Mouse (Mus musculus): Measurements from ENCODE around the gene Gatb. TPM values are rescaled to one million over a fixed set of nuclear protein-coding genes. Genes with fewer than 3 reads are reported as not detected.

The Gatb gene
- polyA plus RNA-seq, 1 experiment from 2014 or later: 23.2 TPM

DNA sequence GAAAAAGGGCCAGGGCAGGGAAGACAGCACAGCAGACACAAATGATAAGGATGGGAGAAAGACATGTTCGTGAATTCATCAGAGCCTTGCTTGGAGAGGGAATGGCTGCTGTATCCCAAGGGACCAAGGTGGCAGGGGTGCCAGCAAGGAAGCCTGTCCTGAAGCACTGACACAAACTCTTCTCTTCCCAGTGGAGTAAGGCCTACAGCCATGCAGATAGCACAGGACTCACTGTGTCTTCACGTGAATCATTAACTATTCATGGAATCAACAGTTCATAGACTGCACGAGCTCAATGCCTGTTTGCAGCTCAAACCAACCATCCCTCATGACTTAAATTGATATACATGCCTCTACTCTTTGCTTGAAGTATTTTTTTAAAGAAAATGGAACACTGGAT lies 104.0 kb downstream of the Gatb start:
- no peak for ATAC-seq
- no peak overlapping the region for H3K4me2 ChIP-seq (ENCODE audit: low read length)
- no peaks in the 10 kb centered on the region for H3K4me1 ChIP-seq (ENCODE audit: control insufficient read depth, insufficient read depth, low read length)
- H3K9ac ChIP-seq (ENCODE audit: low read depth, low read length): no peak overlapping the region
- H3K27me3 ChIP-seq (ENCODE audit: control insufficient read depth, insufficient read depth, low read depth, low read length): no peaks in the 10 kb centered on the region
- no peak overlapping the region for H3K4me3 ChIP-seq (ENCODE audit: low read depth, low read length)
- no peaks in the 10 kb centered on the region for H3K9me3 ChIP-seq (replicated peaks; ENCODE audit: control insufficient read depth, low read length, poor library complexity, severe bottlenecking)
- H3K36me3 ChIP-seq (ENCODE audit: control insufficient read depth, insufficient read depth, low read length): no peaks in the 10 kb centered on the region
- 71% methylated on average over 3 of the region's 3 CpGs for WGBS
- no peak overlapping the region for H3K27ac ChIP-seq (ENCODE audit: low read length)

DNA sequence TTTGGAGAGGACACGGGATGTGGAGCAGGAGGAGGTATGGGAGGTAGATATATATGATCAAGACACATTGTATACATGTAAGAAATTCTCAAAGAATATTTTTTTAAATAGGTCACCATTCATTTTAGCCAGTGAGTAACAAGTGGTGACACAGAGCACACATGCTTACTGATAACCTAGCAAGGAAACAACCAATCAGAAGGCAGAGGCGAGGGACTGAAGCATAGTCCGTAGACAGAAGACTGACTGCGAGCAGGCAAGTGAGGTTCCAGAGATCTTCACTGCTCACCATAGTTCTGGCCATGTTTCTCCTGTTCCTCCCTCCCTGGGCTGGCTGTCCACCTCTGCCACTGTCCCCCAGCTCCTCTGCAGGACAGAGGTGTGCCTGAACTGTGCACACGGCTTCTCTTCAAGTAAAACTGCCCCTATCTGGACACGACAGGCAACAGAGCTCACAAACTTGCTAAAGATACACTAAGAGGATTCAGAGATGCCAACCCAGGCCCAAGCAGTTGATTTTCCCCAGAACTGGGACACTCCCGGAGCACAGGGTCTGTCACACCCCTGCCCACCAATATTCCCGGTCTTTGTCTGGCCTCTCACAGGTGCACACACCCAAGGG lies 105.5 kb downstream of the Gatb start:
- H3K36me3 ChIP-seq (ENCODE audit: control insufficient read depth, insufficient read depth, low read length): no peaks in the 10 kb centered on the region
- WGBS: 84% methylated on average over 8 of the region's 8 CpGs
- no peak for ATAC-seq

DNA sequence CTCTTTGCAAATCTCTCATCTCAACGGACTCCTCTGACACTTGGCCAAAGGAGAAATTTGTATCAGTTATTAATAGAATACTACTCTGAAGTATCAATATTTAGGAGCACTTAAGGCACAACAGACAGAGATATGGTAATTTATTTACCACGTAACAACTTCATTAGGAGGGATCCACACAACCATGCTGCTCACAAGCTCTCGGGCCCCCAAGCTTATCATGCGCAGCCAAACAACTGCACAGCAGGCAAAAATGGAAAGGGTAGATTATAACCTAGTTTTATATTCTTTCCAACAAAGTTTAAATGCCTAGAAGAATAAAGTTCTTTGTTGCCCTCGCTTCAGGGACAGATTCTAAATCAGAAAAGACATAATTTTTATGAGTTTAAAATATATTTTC lies 106.0 kb downstream of the Gatb start:
- no peak for ATAC-seq
- Histone ChIP-seq H3K4me3 (ENCODE audit: low read depth, low read length) (no peak overlapping the region), H3K4me1 (ENCODE audit: control insufficient read depth, insufficient read depth, low read length) (no peaks in the 10 kb centered on the region), H3K9ac (ENCODE audit: low read depth, low read length) (no peak overlapping the region), H3K27me3 (ENCODE audit: control insufficient read depth, insufficient read depth, low read depth, low read length) (no peaks in the 10 kb centered on the region), H3K27ac (ENCODE audit: low read length) (no peak overlapping the region), H3K36me3 (ENCODE audit: control insufficient read depth, insufficient read depth, low read length) (no peaks in the 10 kb centered on the region), H3K9me3 (replicated peaks; ENCODE audit: control insufficient read depth, low read length, poor library complexity, severe bottlenecking) (no peaks in the 10 kb centered on the region), H3K4me2 (ENCODE audit: low read length) (no peak overlapping the region)
- 84% methylated on average over 5 of the region's 5 CpGs for WGBS

More for the DNA sequence above, 105.5 kb downstream of the Gatb start:
- no peaks in the 10 kb centered on the region for H3K9me3 ChIP-seq (replicated peaks; ENCODE audit: control insufficient read depth, low read length, poor library complexity, severe bottlenecking)
- H3K4me3 ChIP-seq (ENCODE audit: low read depth, low read length): no peak overlapping the region
- no peak overlapping the region for H3K27ac ChIP-seq (ENCODE audit: low read length)
- H3K4me2 ChIP-seq (ENCODE audit: low read length): no peak overlapping the region
- no peaks in the 10 kb centered on the region for H3K4me1 ChIP-seq (ENCODE audit: control insufficient read depth, insufficient read depth, low read length)
- no peaks in the 10 kb centered on the region for H3K27me3 ChIP-seq (ENCODE audit: control insufficient read depth, insufficient read depth, low read depth, low read length)
- H3K9ac ChIP-seq (ENCODE audit: low read depth, low read length): no peak overlapping the region

DNA sequence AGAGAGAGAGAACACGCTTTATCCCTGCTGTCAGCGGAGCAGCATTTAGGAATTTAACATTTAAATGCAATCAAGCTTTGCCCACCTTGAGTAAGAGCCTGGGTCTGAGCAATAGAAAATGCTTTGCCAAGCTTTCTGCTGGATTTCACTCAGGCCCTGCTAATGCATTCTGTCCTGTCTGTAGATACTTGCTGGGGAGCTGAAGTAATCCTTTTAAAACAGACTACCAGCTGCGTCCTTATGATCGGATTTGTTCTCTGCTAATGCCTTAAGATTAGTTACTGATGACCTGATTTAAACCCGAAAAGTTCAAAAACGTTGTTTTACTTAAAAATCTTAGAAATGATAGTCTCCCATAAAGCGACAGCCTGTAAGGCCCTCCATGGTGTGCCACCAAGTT lies 107.2 kb downstream of the Gatb start:
- Histone ChIP-seq H3K27ac (ENCODE audit: low read length) (no peak overlapping the region), H3K4me1 (ENCODE audit: control insufficient read depth, insufficient read depth, low read length) (no peaks in the 10 kb centered on the region), H3K4me3 (ENCODE audit: low read depth, low read length) (no peak overlapping the region), H3K4me2 (ENCODE audit: low read length) (no peak overlapping the region), H3K36me3 (ENCODE audit: control insufficient read depth, insufficient read depth, low read length) (no peaks in the 10 kb centered on the region), H3K9me3 (replicated peaks; ENCODE audit: control insufficient read depth, low read length, poor library complexity, severe bottlenecking) (no peaks in the 10 kb centered on the region), H3K27me3 (ENCODE audit: control insufficient read depth, insufficient read depth, low read depth, low read length) (no peaks in the 10 kb centered on the region), H3K9ac (ENCODE audit: low read depth, low read length) (no peak overlapping the region)
- 30% methylated on average over 7 of the region's 7 CpGs for WGBS
- no peak for ATAC-seq

DNA sequence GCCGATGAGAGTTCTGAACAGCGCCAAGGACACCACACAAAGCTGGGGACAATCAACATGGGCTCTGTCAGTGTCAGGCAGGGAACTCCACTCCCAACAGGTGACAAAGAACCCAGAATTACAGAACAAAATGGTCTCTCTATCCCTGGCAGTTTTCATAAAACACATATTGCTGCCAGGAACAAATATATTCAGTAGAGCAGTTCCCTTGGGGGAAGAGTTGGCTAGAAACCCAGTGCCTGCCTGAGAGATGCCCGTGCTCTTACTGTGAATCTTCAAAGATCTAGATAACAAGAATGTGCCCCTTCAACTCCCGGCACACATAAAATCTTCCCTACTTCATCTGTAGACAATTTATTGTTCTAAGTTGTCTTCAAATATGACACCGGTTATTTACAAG lies 109.7 kb downstream of the Gatb start:
- Histone ChIP-seq H3K27me3 (ENCODE audit: control insufficient read depth, insufficient read depth, low read depth, low read length) (no peaks in the 10 kb centered on the region), H3K4me3 (ENCODE audit: low read depth, low read length) (no peak overlapping the region), H3K27ac (ENCODE audit: low read length) (no peak overlapping the region), H3K36me3 (ENCODE audit: control insufficient read depth, insufficient read depth, low read length) (no peaks in the 10 kb centered on the region), H3K9me3 (replicated peaks; ENCODE audit: control insufficient read depth, low read length, poor library complexity, severe bottlenecking) (no peaks in the 10 kb centered on the region), H3K4me2 (ENCODE audit: low read length) (no peak overlapping the region), H3K9ac (ENCODE audit: low read depth, low read length) (no peak overlapping the region), H3K4me1 (ENCODE audit: control insufficient read depth, insufficient read depth, low read length) (no peaks in the 10 kb centered on the region)
- no peak for ATAC-seq
- 79% methylated on average over 5 of the region's 5 CpGs for WGBS

DNA sequence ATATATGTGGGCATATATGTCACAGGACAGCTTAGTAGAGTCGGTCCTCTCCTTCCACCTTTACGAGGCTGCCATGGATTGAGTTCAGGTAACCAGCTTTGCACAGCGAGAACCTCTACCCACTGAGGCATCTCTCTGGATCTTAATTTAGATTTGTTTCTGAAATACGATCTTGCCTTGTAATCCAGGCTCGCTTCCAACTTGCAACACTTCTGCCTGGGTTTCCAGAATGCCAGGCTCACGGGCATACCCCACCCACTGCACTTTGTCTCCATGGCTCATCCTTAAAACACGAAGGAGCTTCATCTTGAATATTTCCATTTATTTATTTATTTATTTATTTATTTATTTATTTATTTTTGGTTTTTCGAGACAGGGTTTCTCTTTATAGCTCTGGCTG lies 111.4 kb downstream of the Gatb start:
- WGBS: 91% methylated on average over 8 of the region's 8 CpGs
- ATAC-seq: no peak
- Histone ChIP-seq H3K4me2 (ENCODE audit: low read length) (no peak overlapping the region), H3K9me3 (replicated peaks; ENCODE audit: control insufficient read depth, low read length, poor library complexity, severe bottlenecking) (no peaks in the 10 kb centered on the region), H3K27ac (ENCODE audit: low read length) (no peak overlapping the region), H3K36me3 (ENCODE audit: control insufficient read depth, insufficient read depth, low read length) (no peaks in the 10 kb centered on the region), H3K4me3 (ENCODE audit: low read depth, low read length) (no peak overlapping the region), H3K27me3 (ENCODE audit: control insufficient read depth, insufficient read depth, low read depth, low read length) (no peaks in the 10 kb centered on the region), H3K9ac (ENCODE audit: low read depth, low read length) (no peak overlapping the region), H3K4me1 (ENCODE audit: control insufficient read depth, insufficient read depth, low read length) (no peaks in the 10 kb centered on the region)

DNA sequence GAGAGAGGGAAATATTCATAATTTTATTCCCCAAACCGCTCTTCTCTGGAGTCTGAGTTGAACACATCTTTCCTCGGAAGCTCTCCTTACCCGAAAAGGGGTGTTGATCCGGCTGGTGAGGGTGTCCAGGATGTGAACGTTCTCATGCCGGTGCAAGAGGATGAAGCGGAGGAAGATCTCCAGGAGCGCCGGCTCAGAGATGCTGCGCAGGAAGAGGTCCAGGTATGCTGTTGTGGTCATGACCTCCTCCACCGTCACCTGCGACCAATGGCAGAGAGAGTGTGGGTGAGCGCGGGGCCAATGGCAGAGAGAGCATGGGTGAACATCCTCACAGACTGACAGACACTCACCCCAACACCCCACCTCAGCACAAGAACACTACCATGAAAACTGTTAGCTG lies 114.4 kb downstream of the Gatb start:
- H3K4me1 ChIP-seq (ENCODE audit: control insufficient read depth, insufficient read depth, low read length): no peaks in the 10 kb centered on the region
- no peaks in the 10 kb centered on the region for H3K9me3 ChIP-seq (replicated peaks; ENCODE audit: control insufficient read depth, low read length, poor library complexity, severe bottlenecking)
- H3K27me3 ChIP-seq (ENCODE audit: control insufficient read depth, insufficient read depth, low read depth, low read length): no peaks in the 10 kb centered on the region
- H3K4me3 ChIP-seq (ENCODE audit: low read depth, low read length): no peak overlapping the region
- H3K9ac ChIP-seq (ENCODE audit: low read depth, low read length): no peak overlapping the region
- WGBS: 96% methylated on average over 14 of the region's 14 CpGs
- no peaks in the 10 kb centered on the region for H3K36me3 ChIP-seq (ENCODE audit: control insufficient read depth, insufficient read depth, low read length)
- no peak for ATAC-seq
- no peak overlapping the region for H3K4me2 ChIP-seq (ENCODE audit: low read length)
- no peak overlapping the region for H3K27ac ChIP-seq (ENCODE audit: low read length)

DNA sequence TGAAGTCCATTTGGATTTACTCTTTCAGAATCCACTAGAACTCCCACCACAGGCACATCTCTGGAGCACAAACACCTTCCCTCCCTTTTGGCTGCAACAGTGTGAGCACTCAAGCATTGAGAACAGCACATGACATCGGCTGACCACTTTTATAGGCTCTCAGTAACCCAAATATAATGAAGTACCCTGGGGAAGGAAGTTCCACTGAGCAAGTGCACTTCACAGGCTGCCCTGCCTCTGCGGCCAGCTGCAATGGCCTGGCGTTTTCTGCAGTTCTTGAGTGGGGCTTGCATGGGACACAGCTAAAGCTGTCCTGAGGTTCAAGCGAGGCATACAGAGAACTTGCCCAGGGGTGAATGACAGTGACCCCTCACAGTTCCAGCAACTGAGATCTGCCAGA lies 117.2 kb downstream of the Gatb start:
- no peak overlapping the region for H3K9ac ChIP-seq (ENCODE audit: low read depth, low read length)
- H3K4me3 ChIP-seq (ENCODE audit: low read depth, low read length): no peak overlapping the region
- H3K4me2 ChIP-seq (ENCODE audit: low read length): no peak overlapping the region
- H3K4me1 ChIP-seq (ENCODE audit: control insufficient read depth, insufficient read depth, low read length): no peaks in the 10 kb centered on the region
- ATAC-seq: no peak
- no peaks in the 10 kb centered on the region for H3K27me3 ChIP-seq (ENCODE audit: control insufficient read depth, insufficient read depth, low read depth, low read length)
- no peaks in the 10 kb centered on the region for H3K36me3 ChIP-seq (ENCODE audit: control insufficient read depth, insufficient read depth, low read length)
- no peaks in the 10 kb centered on the region for H3K9me3 ChIP-seq (replicated peaks; ENCODE audit: control insufficient read depth, low read length, poor library complexity, severe bottlenecking)
- WGBS: 58% methylated on average over 4 of the region's 4 CpGs
- H3K27ac ChIP-seq (ENCODE audit: low read length): no peak overlapping the region

DNA sequence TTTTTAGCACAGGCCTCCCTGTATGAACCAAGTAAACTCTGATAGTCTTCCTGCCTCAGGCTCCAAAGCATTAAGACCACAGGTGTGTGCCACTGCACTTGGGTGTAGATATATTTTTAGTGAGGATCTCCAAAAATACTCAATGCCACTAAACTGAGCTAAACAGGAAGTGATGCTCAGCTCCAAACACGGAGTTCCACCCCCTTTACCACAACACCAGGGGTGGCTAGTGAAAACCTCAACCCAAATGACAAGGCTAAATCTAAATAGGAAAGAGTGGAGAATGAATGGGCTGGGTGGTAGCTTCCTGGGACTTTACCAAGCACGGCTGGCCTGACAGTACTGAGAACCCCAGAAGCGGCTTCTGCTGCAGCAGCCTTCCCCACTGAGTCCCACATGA lies 119.1 kb downstream of the Gatb start:
- ATAC-seq: no peak
- Histone ChIP-seq H3K4me3 (ENCODE audit: low read depth, low read length) (no peak overlapping the region), H3K4me1 (ENCODE audit: control insufficient read depth, insufficient read depth, low read length) (no peaks in the 10 kb centered on the region), H3K36me3 (ENCODE audit: control insufficient read depth, insufficient read depth, low read length) (no peaks in the 10 kb centered on the region), H3K4me2 (ENCODE audit: low read length) (no peak overlapping the region), H3K9me3 (replicated peaks; ENCODE audit: control insufficient read depth, low read length, poor library complexity, severe bottlenecking) (no peaks in the 10 kb centered on the region), H3K27me3 (ENCODE audit: control insufficient read depth, insufficient read depth, low read depth, low read length) (no peaks in the 10 kb centered on the region), H3K9ac (ENCODE audit: low read depth, low read length) (no peak overlapping the region), H3K27ac (ENCODE audit: low read length) (no peak overlapping the region)
- WGBS: 37% methylated on average over 3 of the region's 3 CpGs
